Mouse (Mus musculus): Measurements from ENCODE around the gene Kcnv2. TPM values are rescaled to one million over a fixed set of nuclear protein-coding genes. Genes with fewer than 3 reads are reported as not detected.

Kcnv2 gene
- polyA plus RNA-seq, 1 experiment from 2014 or later = not detected

GRCm38 (mm10) chr19:27370174-27370573 is 47.8 kb downstream of the Kcnv2 start:
- Histone ChIP-seq H3K27me3 (ENCODE audit: insufficient read depth, low read length) (no peaks in the 10 kb centered on the region), H3K27ac (ENCODE audit: low read depth) (no peak overlapping the region), H3K36me3 (replicated peaks; ENCODE audit: insufficient read depth, low read length) (no peaks in the 10 kb centered on the region), H3K4me3 (ENCODE audit: low read depth, low read length) (no peak overlapping the region), H3K4me1 (ENCODE audit: insufficient read depth) (no peaks in the 10 kb centered on the region), H3K9me3 (ENCODE audit: low read length) (no peaks in the 10 kb centered on the region), H3K9ac (replicated peaks) (no peak overlapping the region), H3K4me2 (ENCODE audit: low read depth, low read length) (no peak overlapping the region)
- TF ChIP-seq CTCF (IDR thresholded peaks at IDR 0.05; ENCODE audit: low read depth) (no peak), EP300 (IDR thresholded peaks at IDR 0.05; ENCODE audit: low read depth) (no peak)
- WGBS (ENCODE audit: insufficient replicate concordance) = 68% methylated on average over 2 of the region's 2 CpGs
- ATAC-seq = no peak
- DNase-seq = no peak

- Histone ChIP-seq H3K27me3 (ENCODE audit: insufficient read depth, low read length) (no peaks in the 10 kb centered on the region), H3K9ac (replicated peaks) (no peak overlapping the region), H3K9me3 (ENCODE audit: low read length) (no peaks in the 10 kb centered on the region), H3K4me1 (ENCODE audit: insufficient read depth) (no peaks in the 10 kb centered on the region), H3K27ac (ENCODE audit: low read depth) (no peak overlapping the region), H3K4me2 (ENCODE audit: low read depth, low read length) (no peak overlapping the region), H3K36me3 (replicated peaks; ENCODE audit: insufficient read depth, low read length) (no peaks in the 10 kb centered on the region), H3K4me3 (ENCODE audit: low read depth, low read length) (no peak overlapping the region)
- TF ChIP-seq EP300 (IDR thresholded peaks at IDR 0.05; ENCODE audit: low read depth) = no peak
- TF ChIP-seq CTCF (IDR thresholded peaks at IDR 0.05; ENCODE audit: low read depth) = no peak
- no peak for ATAC-seq
- 76% methylated on average over 2 of the region's 2 CpGs for WGBS (ENCODE audit: insufficient replicate concordance)
- DNase-seq = no peak
Observed at GRCm38 (mm10) chr19:27370784-27371183, 48.4 kb downstream of the Kcnv2 start.

GRCm38 (mm10) chr19:27379712-27380401 is 57.5 kb downstream of the Kcnv2 start:
- Histone ChIP-seq H3K4me2 (ENCODE audit: low read depth, low read length) (no peak overlapping the region), H3K27me3 (ENCODE audit: insufficient read depth, low read length) (no peaks in the 10 kb centered on the region), H3K36me3 (replicated peaks; ENCODE audit: insufficient read depth, low read length) (no peaks in the 10 kb centered on the region), H3K27ac (ENCODE audit: low read depth) (no peak overlapping the region), H3K9ac (replicated peaks) (no peak overlapping the region), H3K9me3 (ENCODE audit: low read length) (no peaks in the 10 kb centered on the region), H3K4me1 (ENCODE audit: insufficient read depth) (no peaks in the 10 kb centered on the region), H3K4me3 (ENCODE audit: low read depth, low read length) (no peak overlapping the region)
- 75% methylated on average over 2 of the region's 2 CpGs for WGBS (ENCODE audit: insufficient replicate concordance)
- ATAC-seq = no peak
- DNase-seq = no peak
- TF ChIP-seq CTCF (IDR thresholded peaks at IDR 0.05; ENCODE audit: low read depth) (no peak), EP300 (IDR thresholded peaks at IDR 0.05; ENCODE audit: low read depth) (no peak)

GRCm38 (mm10) chr19:27382131-27382530 is 59.7 kb downstream of the Kcnv2 start:
- H3K4me1 ChIP-seq (ENCODE audit: insufficient read depth) = no peaks in the 10 kb centered on the region
- no peak overlapping the region for H3K9ac ChIP-seq (replicated peaks)
- H3K36me3 ChIP-seq (replicated peaks; ENCODE audit: insufficient read depth, low read length) = peaks cover 16% of the 10 kb centered on the region
- no peak overlapping the region for H3K4me3 ChIP-seq (ENCODE audit: low read depth, low read length)
- no peaks in the 10 kb centered on the region for H3K27me3 ChIP-seq (ENCODE audit: insufficient read depth, low read length)
- ATAC-seq (no peak), DNase-seq (no peak)
- TF ChIP-seq EP300 (IDR thresholded peaks at IDR 0.05; ENCODE audit: low read depth) (no peak), CTCF (IDR thresholded peaks at IDR 0.05; ENCODE audit: low read depth) (no peak)
- no peak overlapping the region for H3K27ac ChIP-seq (ENCODE audit: low read depth)
- no peak overlapping the region for H3K4me2 ChIP-seq (ENCODE audit: low read depth, low read length)
- no peaks in the 10 kb centered on the region for H3K9me3 ChIP-seq (ENCODE audit: low read length)
- WGBS (ENCODE audit: insufficient replicate concordance) = 61% methylated on average over 1 of the region's 1 CpGs

- no peak for ATAC-seq
- Histone ChIP-seq H3K9me3 (ENCODE audit: low read length) (no peaks in the 10 kb centered on the region), H3K4me1 (ENCODE audit: insufficient read depth) (no peaks in the 10 kb centered on the region), H3K27me3 (ENCODE audit: insufficient read depth, low read length) (no peaks in the 10 kb centered on the region), H3K4me2 (ENCODE audit: low read depth, low read length) (no peak overlapping the region), H3K9ac (replicated peaks) (no peak overlapping the region), H3K36me3 (replicated peaks; ENCODE audit: insufficient read depth, low read length) (peaks cover 20% of the 10 kb centered on the region), H3K27ac (ENCODE audit: low read depth) (no peak overlapping the region), H3K4me3 (ENCODE audit: low read depth, low read length) (no peak overlapping the region)
- TF ChIP-seq CTCF (IDR thresholded peaks at IDR 0.05; ENCODE audit: low read depth) (no peak), EP300 (IDR thresholded peaks at IDR 0.05; ENCODE audit: low read depth) (no peak)
- 82% methylated on average over 5 of the region's 5 CpGs for WGBS (ENCODE audit: insufficient replicate concordance)
- no peak for DNase-seq
Observed at GRCm38 (mm10) chr19:27383266-27383665, 60.9 kb downstream of the Kcnv2 start.

GRCm38 (mm10) chr19:27385304-27385703 is 62.9 kb downstream of the Kcnv2 start:
- H3K4me2 ChIP-seq (ENCODE audit: low read depth, low read length) = no peak overlapping the region
- H3K27ac ChIP-seq (ENCODE audit: low read depth) = no peak overlapping the region
- TF ChIP-seq CTCF (IDR thresholded peaks at IDR 0.05; ENCODE audit: low read depth) = no peak
- no peak for TF ChIP-seq EP300 (IDR thresholded peaks at IDR 0.05; ENCODE audit: low read depth)
- DNase-seq = no peak
- peaks cover 27% of the 10 kb centered on the region for H3K36me3 ChIP-seq (replicated peaks; ENCODE audit: insufficient read depth, low read length)
- H3K9me3 ChIP-seq (ENCODE audit: low read length) = no peaks in the 10 kb centered on the region
- no peak for ATAC-seq
- H3K9ac ChIP-seq (replicated peaks) = no peak overlapping the region
- H3K27me3 ChIP-seq (ENCODE audit: insufficient read depth, low read length) = no peaks in the 10 kb centered on the region
- no peak overlapping the region for H3K4me3 ChIP-seq (ENCODE audit: low read depth, low read length)
- H3K4me1 ChIP-seq (ENCODE audit: insufficient read depth) = no peaks in the 10 kb centered on the region

Other genes with a start within 250 kb of the Kcnv2 start
- gene Vldlr, start 106.1 kb upstream of the Kcnv2 start, polyA plus RNA-seq (2015; fragmentation: Nextera tagmentation; extraction: Ambion mirVana) = 0.96 and 1.2 TPM in 2 replicates
- 32.7 and 37.8 TPM in 2 replicates for gene Pum3, start 107.2 kb downstream of the Kcnv2 start, polyA plus RNA-seq (2015; fragmentation: Nextera tagmentation; extraction: Ambion mirVana)

Data from liver, postnatal 0 days (tissue).